Mouse (Mus musculus): ENCODE measurements at regions not wholly inside any gene's neighbourhood (a gene's known extent, or its start where the extent isn't known, plus 50 kb on each side); places are given as distances from the start of the nearest gene placed in this dataset.

DNA sequence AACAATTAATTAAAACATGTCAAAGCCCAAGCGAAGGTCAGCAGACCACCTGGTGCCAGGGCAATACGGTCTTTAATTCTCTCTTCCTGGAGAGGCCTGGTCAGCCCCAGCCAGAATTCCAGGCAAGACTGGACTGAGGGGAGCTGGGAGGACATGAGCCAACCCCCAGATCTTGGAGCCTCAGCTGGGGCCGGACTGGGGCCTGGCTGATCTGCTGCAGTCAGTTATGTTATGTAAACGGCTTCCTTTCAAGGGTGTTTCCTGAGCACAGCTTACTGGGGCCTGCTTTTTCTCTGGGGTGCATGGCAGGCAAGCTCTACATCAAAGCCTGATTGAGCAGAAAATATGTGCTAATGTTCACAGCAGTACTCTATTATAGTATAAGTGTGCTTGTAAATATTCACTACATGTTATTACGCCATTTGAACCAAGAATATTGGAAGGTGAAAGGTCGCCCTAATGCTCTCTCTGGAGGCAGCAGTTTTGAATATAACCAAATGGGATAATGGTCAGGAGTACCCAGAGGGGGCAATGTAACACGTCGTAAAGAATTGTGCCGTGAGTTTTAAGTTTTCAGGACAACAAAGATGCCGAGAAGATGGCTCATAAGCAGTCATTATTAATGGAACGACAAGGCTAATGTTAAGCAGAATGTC is 96.5 kb upstream of the Mgmt start:
- H3K4me3 ChIP-seq (ENCODE audit: control insufficient read depth in 1 of 2, insufficient read depth in 1 of 2, low read depth in 2 of 2, low read length in 2 of 2) = no peak overlapping the region
- H3K36me3 ChIP-seq (ENCODE audit: control insufficient read depth in 1 of 2, insufficient read depth in 2 of 2, low read length in 2 of 2) = no peaks in the 10 kb centered on the region
- H3K79me2 ChIP-seq (ENCODE audit: control insufficient read depth, insufficient read depth, low read length, poor library complexity) = no peaks in the 10 kb centered on the region
- no peak overlapping the region for H3K27ac ChIP-seq (ENCODE audit: control insufficient read depth, low read depth, low read length)
- no peaks in the 10 kb centered on the region for H3K9me3 ChIP-seq (replicated peaks; ENCODE audit: insufficient read depth, low read length)
- H3K9ac ChIP-seq (ENCODE audit: control insufficient read depth, low read depth, low read length, poor library complexity, severe bottlenecking) = no peak overlapping the region
- no peaks in the 10 kb centered on the region for H3K27me3 ChIP-seq (ENCODE audit: control insufficient read depth in 1 of 2, insufficient read depth in 2 of 2, low read length in 2 of 2)
- no peaks in the 10 kb centered on the region for H3K4me1 ChIP-seq (ENCODE audit: control insufficient read depth in 1 of 2, insufficient read depth in 2 of 2, low read length in 2 of 2)
- no peak for DNase-seq (ENCODE audit: low read depth, low spot score)
- TF ChIP-seq BHLHE40 (IDR thresholded peaks at IDR 0.05; ENCODE audit: borderline replicate concordance, low read depth, low read length) (no peak), TAL1 (IDR thresholded peaks at IDR 0.05; ENCODE audit: low read length) (no peak), JUND (IDR thresholded peaks at IDR 0.05; ENCODE audit: low read depth, low read length) (no peak), NRF1 (IDR thresholded peaks at IDR 0.05; ENCODE audit: insufficient read depth, low read depth, low read length, poor library complexity, severe bottlenecking) (no peak), E2F4 (IDR thresholded peaks at IDR 0.05; ENCODE audit: borderline replicate concordance, low read depth, low read length) (no peak), ZKSCAN1 (IDR thresholded peaks at IDR 0.05; ENCODE audit: low read depth, low read length) (no peak), ETS1 (IDR thresholded peaks at IDR 0.05; ENCODE audit: low read depth, low read length) (no peak), USF1 (IDR thresholded peaks at IDR 0.05; ENCODE audit: low read depth, low read length) (no peak)

DNA sequence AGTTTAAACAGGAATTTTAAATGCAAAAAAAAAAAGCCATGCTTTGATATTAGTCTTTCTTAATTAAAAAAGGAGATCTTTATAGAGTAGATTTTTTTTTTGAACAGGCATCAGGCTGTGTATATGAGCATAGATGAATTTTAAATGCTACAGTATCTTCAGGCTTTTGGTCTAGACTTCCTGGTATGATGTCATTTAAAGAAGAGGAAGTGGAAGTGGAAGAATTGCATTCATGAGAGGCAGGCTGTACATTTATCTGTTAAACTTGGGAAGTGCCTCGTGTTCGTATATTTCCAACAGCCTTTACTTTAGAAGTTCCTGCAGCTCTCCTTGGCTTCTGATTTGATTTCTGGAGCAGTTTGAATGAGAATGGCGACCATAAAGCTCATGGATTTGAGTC is 95.8 kb upstream of the Mgmt start:
- no peaks in the 10 kb centered on the region for H3K27me3 ChIP-seq (ENCODE audit: control insufficient read depth in 1 of 2, insufficient read depth in 2 of 2, low read length in 2 of 2)
- H3K9me3 ChIP-seq (replicated peaks; ENCODE audit: insufficient read depth, low read length) = no peaks in the 10 kb centered on the region
- H3K4me3 ChIP-seq (ENCODE audit: control insufficient read depth in 1 of 2, insufficient read depth in 1 of 2, low read depth in 2 of 2, low read length in 2 of 2) = no peak overlapping the region
- H3K4me1 ChIP-seq (ENCODE audit: control insufficient read depth in 1 of 2, insufficient read depth in 2 of 2, low read length in 2 of 2) = no peaks in the 10 kb centered on the region
- H3K9ac ChIP-seq (ENCODE audit: control insufficient read depth, low read depth, low read length, poor library complexity, severe bottlenecking) = no peak overlapping the region
- no peaks in the 10 kb centered on the region for H3K36me3 ChIP-seq (ENCODE audit: control insufficient read depth in 1 of 2, insufficient read depth in 2 of 2, low read length in 2 of 2)
- no peaks in the 10 kb centered on the region for H3K79me2 ChIP-seq (ENCODE audit: control insufficient read depth, insufficient read depth, low read length, poor library complexity)
- DNase-seq (ENCODE audit: low read depth, low spot score) = no peak
- TF ChIP-seq USF1 (IDR thresholded peaks at IDR 0.05; ENCODE audit: low read depth, low read length) = no peak
- no peak for TF ChIP-seq RCOR1 (IDR thresholded peaks at IDR 0.05; ENCODE audit: low read depth, low read length)
- TF ChIP-seq MAX (IDR thresholded peaks at IDR 0.05; ENCODE audit: low read length) = no peak
- TF ChIP-seq ETS1 (IDR thresholded peaks at IDR 0.05; ENCODE audit: low read depth, low read length) = no peak
- no peak for TF ChIP-seq TCF12 (IDR thresholded peaks at IDR 0.05; ENCODE audit: low read depth, low read length)
- no peak for TF ChIP-seq EP300 (IDR thresholded peaks at IDR 0.05; ENCODE audit: low read depth in 1 of 2, low read length in 2 of 2)
- no peak for TF ChIP-seq POLR2A (IDR thresholded peaks at IDR 0.05; ENCODE audit: control insufficient read depth in 1 of 2, insufficient read depth in 1 of 2, low read depth in 1 of 2, low read length in 2 of 2, poor library complexity in 1 of 2)
- TF ChIP-seq ZNF384 (IDR thresholded peaks at IDR 0.05; ENCODE audit: low read depth, low read length) = no peak
- TF ChIP-seq KAT2A (conservative IDR thresholded peaks at IDR 0.05; ENCODE audit: low read depth, low read length) = no peak
- TF ChIP-seq UBTF (IDR thresholded peaks at IDR 0.05; ENCODE audit: borderline replicate concordance, insufficient read depth, low read depth, low read length) = no peak
- no peak for TF ChIP-seq NELFE (IDR thresholded peaks at IDR 0.05; ENCODE audit: low read depth, low read length)
- TF ChIP-seq POLR2AphosphoS2 (IDR thresholded peaks at IDR 0.05; ENCODE audit: low read length) = no peak
- no peak for TF ChIP-seq GABPA (IDR thresholded peaks at IDR 0.05; ENCODE audit: low read depth, low read length)
- TF ChIP-seq ZC3H11A (IDR thresholded peaks at IDR 0.05; ENCODE audit: low read depth, low read length) = no peak
- TF ChIP-seq MYC (IDR thresholded peaks at IDR 0.05; ENCODE audit: low read depth, low read length) = no peak
- TF ChIP-seq MEF2A (IDR thresholded peaks at IDR 0.05; ENCODE audit: extremely low read depth, insufficient replicate concordance, low read depth, low read length, poor library complexity, severe bottlenecking) = no peak
- no peak for TF ChIP-seq SMC3 (IDR thresholded peaks at IDR 0.05; ENCODE audit: low read depth, low read length)
- no peak overlapping the region for H3K27ac ChIP-seq (ENCODE audit: control insufficient read depth, low read depth, low read length)

All from MEL (cell line).